Mouse (Mus musculus) intestine, postnatal 0 days (tissue): ENCODE data around the gene E2f3. TPM values are rescaled to one million over a fixed set of nuclear protein-coding genes. Genes with fewer than 3 reads are reported as not detected.

ENCODE experiments used
- ATAC-seq: fragments of 200-750 bp; cut with Nextera tagmentation; 2 replicates; pipeline ENCODE4 v1.8.0; 2017; ENCODE audit warnings: mild to moderate bottlenecking, moderate TSS enrichment, moderate library complexity
- H3K27ac ChIP-seq: fragments of 300-500 bp; sonication (generic); 2 replicates; pipeline ENCODE4 v1.5.1; 2014; ENCODE audit warnings: mild to moderate bottlenecking, low read depth, low read length, moderate library complexity
- H3K27me3 ChIP-seq: fragments of 300-500 bp; sonication (generic); replicated peaks from 2 replicates; pipeline ENCODE4 v1.6.1; 2014; ENCODE audit warnings: low read length, mixed read lengths; ENCODE audit not compliant: control insufficient read depth, insufficient read depth
- H3K36me3 ChIP-seq: fragments of 300-500 bp; sonication (generic); 2 replicates; pipeline ENCODE4 v1.6.1; 2014; ENCODE audit warnings: mild to moderate bottlenecking, moderate library complexity; ENCODE audit not compliant: control insufficient read depth, insufficient read depth
- H3K4me1 ChIP-seq: fragments of 300-500 bp; sonication (generic); replicated peaks from 2 replicates; pipeline ENCODE4 v1.6.1; 2014; ENCODE audit warnings: antibody characterized with exemption, low read length, mixed read lengths; ENCODE audit not compliant: control insufficient read depth, insufficient read depth
- H3K4me2 ChIP-seq: fragments of 300-500 bp; sonication (generic); replicated peaks from 2 replicates; pipeline ENCODE4 v1.6.1; 2014; ENCODE audit warnings: low read depth, mild to moderate bottlenecking, moderate library complexity
- H3K4me3 ChIP-seq: fragments of 300-500 bp; sonication (generic); 2 replicates; pipeline ENCODE4 v1.5.1; 2014; ENCODE audit warnings: low read depth, low read length
- H3K9ac ChIP-seq: fragments of 300-500 bp; sonication (generic); 2 replicates; pipeline ENCODE4 v1.6.1; 2014; ENCODE audit warnings: mild to moderate bottlenecking, low read depth, low read length
- H3K9me3 ChIP-seq: fragments of 300-500 bp; sonication (generic); 2 replicates; pipeline ENCODE4 v1.6.1; 2016; ENCODE audit warnings: mixed run types; ENCODE audit not compliant: control insufficient read depth
- CTCF ChIP-seq: sonication (generic); IDR thresholded peaks from 2 replicates; pipeline ENCODE4 v1.5.1; 2016; ENCODE audit warnings: low read depth, mild to moderate bottlenecking, control low read depth, antibody characterized with exemption, moderate library complexity
- WGBS: fragments of 180-500 bp; shearing (Covaris S2); extraction: QIAGEN DNeasy Blood & Tissue Kit; methylation state at CpG from one replicate; pipeline ENCODE4 v1.1.7; 2014; 5-methylcytosine and 5-hydroxymethylcytosine counted together
- polyA plus RNA-seq: library from polyadenylated mRNA; unstranded; fragments of >200 nt; fragmentation: Nextera tagmentation; extraction: Ambion mirVana; gene quantifications from 2 replicates; pipeline ENCODE4 v1.2.1, GENCODE M21; 2015

Gene E2f3
- polyA plus RNA-seq, 1 experiment from 2014 or later: 4.2 TPM

- H3K9ac ChIP-seq: no peak overlapping the region
- peak; percentile 82 for TF ChIP-seq CTCF
- no peak overlapping the region for H3K27ac ChIP-seq
Measured at GRCm38 (mm10) chr13:29857436-29857835, 128.4 kb downstream of the E2f3 start.

More at GRCm38 (mm10) chr13:29857436-29857835, 128.4 kb downstream of the E2f3 start:
- Histone ChIP-seq H3K9me3 (no peaks in the 10 kb centered on the region), H3K4me1 (0 out of 2 replicates have a peak, but pooled peaks cover 2% of the 10 kb centered on the region), H3K4me2 (0 out of 2 replicates have a peak overlapping the region, but pooled peaks have one; percentile 30), H3K36me3 (no peaks in the 10 kb centered on the region), H3K27me3 (no peaks in the 10 kb centered on the region), H3K4me3 (no peak overlapping the region)
- ATAC-seq: peak; percentile 50; the same call in 1 of the 2 replicates
- 14% methylated on average over 4 of the region's 4 CpGs for WGBS

Other genes starting within 250 kb of the E2f3 start
- 13.1 and 13.5 TPM in 2 replicates for gene Cdkal1, start 130.4 kb downstream of the E2f3 start, polyA plus RNA-seq
- gene Mboat1, start 150.4 kb upstream of the E2f3 start, polyA plus RNA-seq: 10.8 and 13.6 TPM in 2 replicates